Mouse (Mus musculus) right cerebral cortex, postnatal 10 days (tissue): Measurements from ENCODE around the gene Cmbl.

Experiments used
- DNase-seq, 2 experiments: peaks; one replicate each; pipeline ENCODE4 v3.0.0; 2021; ENCODE audit warnings: low spot score in 2 of 2

Cmbl gene

GRCm38 (mm10) chr15:31619521-31619920, 54.3 kb downstream of the Cmbl start:
- DNase-seq, result peak; percentile 61 to 65

- DNase-seq, result no peak
Measured at GRCm38 (mm10) chr15:31627277-31628154, 62.3 kb downstream of the Cmbl start.

- DNase-seq, result no peak
Measured at GRCm38 (mm10) chr15:31628180-31628579, 63.0 kb downstream of the Cmbl start.

GRCm38 (mm10) chr15:31629556-31629955, 64.4 kb downstream of the Cmbl start:
- DNase-seq, result no peak

- DNase-seq, result no peak
Measured at GRCm38 (mm10) chr15:31631396-31631858, 66.2 kb downstream of the Cmbl start.

- no peak for DNase-seq
Measured at GRCm38 (mm10) chr15:31632478-31632877, 67.3 kb downstream of the Cmbl start.

GRCm38 (mm10) chr15:31634582-31634981, 69.4 kb downstream of the Cmbl start:
- peak; percentile 71 to 87 for DNase-seq

GRCm38 (mm10) chr15:31636091-31636595, 71.0 kb downstream of the Cmbl start:
- DNase-seq, result no peak
